Mouse (Mus musculus): ENCODE measurements at regions not wholly inside any gene's neighbourhood (a gene's known extent, or its start where the extent isn't known, plus 50 kb on each side); places are given as distances from the start of the nearest gene placed in this dataset.

DNA sequence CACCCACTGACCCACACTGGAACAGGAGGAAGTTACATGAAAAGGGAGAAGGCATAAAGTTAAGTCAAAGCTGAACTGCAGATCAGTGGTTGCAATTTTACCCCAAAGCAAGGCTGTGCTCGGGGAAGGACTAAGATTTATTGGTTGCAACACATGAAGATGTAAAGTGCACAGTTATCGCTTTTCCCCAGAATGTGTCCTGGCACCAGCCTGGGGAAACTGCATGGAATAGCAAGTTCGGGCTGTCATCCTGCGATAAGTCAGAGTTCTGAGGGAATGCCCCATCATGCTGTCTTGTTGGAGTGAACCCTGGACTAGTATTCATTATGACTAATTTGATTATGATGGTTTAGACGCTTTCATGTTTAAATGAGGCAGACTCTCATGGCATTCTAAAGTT lies 128.5 kb upstream of the Adgrl2 start:
- ATAC-seq (ENCODE audit: insufficient read depth): no peak
- 65% methylated on average over 5 of the region's 5 CpGs for WGBS (ENCODE audit: insufficient replicate concordance)
- Histone ChIP-seq H3K36me3 (replicated peaks) (no peaks in the 10 kb centered on the region), H3K4me2 (no peak overlapping the region), H3K9me3 (replicated peaks) (no peaks in the 10 kb centered on the region), H3K27ac (replicated peaks) (no peak overlapping the region), H3K9ac (no peak overlapping the region), H3K4me1 (replicated peaks) (no peaks in the 10 kb centered on the region), H3K4me3 (replicated peaks) (no peak overlapping the region), H3K27me3 (no peaks in the 10 kb centered on the region)

DNA sequence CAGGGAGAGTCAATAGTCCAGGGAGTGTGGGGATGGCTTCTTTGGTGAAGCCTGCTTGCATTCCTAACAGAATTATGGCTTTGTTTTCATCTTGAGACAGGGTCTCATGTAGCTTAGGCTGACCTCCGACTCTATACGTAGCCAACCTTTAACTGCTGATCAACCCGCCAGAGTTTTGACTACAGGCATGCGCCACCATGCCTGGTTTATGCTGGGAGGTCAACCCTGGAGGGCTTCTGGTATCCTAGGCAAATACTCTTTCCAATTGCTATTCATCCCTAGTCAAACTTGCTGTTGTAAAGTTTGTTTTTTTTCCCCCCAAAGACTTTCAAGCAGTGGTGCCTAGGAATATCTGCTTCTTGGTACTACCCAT lies 127.3 kb upstream of the Adgrl2 start:
- Histone ChIP-seq H3K4me2 (no peak overlapping the region), H3K4me3 (replicated peaks) (no peak overlapping the region), H3K4me1 (replicated peaks) (no peaks in the 10 kb centered on the region), H3K36me3 (replicated peaks) (no peaks in the 10 kb centered on the region), H3K27me3 (no peaks in the 10 kb centered on the region), H3K27ac (replicated peaks) (no peak overlapping the region), H3K9ac (no peak overlapping the region), H3K9me3 (replicated peaks) (no peaks in the 10 kb centered on the region)
- 64% methylated on average over 4 of the region's 4 CpGs for WGBS (ENCODE audit: insufficient replicate concordance)
- ATAC-seq (ENCODE audit: insufficient read depth): no peak

DNA sequence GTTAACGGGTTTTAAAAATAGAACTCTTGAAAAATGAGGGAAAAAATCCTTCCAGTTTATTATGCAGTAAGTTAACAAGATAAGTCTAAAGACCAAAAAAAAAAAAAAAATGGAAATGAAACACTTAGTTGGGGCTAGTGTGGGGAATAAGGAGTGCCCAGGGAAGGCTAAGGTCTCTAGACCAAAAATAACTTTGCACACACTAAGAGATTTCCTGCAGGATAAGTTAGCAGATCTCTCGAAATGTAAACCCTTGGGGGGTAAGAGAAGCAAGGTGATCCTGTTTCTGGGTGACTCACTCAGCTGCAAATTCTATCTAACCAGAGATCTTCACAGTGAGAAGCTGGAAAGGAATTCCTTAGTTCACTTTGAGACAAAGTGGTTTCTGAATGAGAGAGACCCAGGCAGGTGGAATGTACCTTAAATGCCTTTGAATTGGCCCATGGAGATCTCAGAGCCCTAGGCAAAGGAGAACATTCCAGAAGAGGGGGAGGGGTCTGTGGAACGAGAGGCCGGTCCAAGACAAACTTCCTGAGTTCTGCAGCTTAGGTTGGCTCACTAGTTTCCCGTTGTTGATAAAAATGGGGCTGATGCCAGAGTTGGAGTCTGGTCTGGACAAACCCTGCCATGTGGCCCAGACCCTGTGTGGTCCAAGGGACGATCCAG lies 126.8 kb upstream of the Adgrl2 start:
- 0 out of 2 replicates have a peak, but pooled peaks cover under 1% of the 10 kb centered on the region for H3K4me1 ChIP-seq (replicated peaks)
- H3K9me3 ChIP-seq (replicated peaks): no peaks in the 10 kb centered on the region
- no peak overlapping the region for H3K9ac ChIP-seq
- WGBS (ENCODE audit: insufficient replicate concordance): 38% methylated on average over 6 of the region's 6 CpGs
- no peak overlapping the region for H3K4me3 ChIP-seq (replicated peaks)
- no peaks in the 10 kb centered on the region for H3K36me3 ChIP-seq (replicated peaks)
- H3K27ac ChIP-seq (replicated peaks): no peak overlapping the region
- no peaks in the 10 kb centered on the region for H3K27me3 ChIP-seq
- ATAC-seq (ENCODE audit: insufficient read depth): no peak
- H3K4me2 ChIP-seq: no peak overlapping the region

DNA sequence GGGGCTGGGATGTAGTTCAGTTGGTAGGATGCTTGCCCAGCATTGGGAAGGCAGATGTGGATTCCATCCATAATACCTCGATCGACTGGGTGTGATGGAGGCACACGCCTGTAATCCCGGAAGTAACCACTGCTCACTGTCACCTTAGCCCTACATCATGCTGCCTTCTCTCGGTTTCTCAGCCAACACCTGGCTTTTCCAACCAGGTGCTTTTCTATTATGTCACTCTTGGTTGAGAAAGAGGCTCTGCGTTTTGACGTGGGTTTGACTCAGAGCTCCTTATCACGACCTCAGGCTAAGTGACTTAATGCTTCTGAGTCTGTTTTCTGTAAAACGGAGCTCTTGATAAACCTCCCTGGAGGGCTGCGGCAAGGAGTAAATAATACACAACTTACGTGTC lies 126.2 kb upstream of the Adgrl2 start:
- H3K9ac ChIP-seq: no peak overlapping the region
- no peak overlapping the region for H3K27ac ChIP-seq (replicated peaks)
- H3K9me3 ChIP-seq (replicated peaks): no peaks in the 10 kb centered on the region
- no peak overlapping the region for H3K4me3 ChIP-seq (replicated peaks)
- WGBS (ENCODE audit: insufficient replicate concordance): 63% methylated on average over 11 of the region's 11 CpGs
- 0 out of 2 replicates have a peak, but pooled peaks cover 5% of the 10 kb centered on the region for H3K4me1 ChIP-seq (replicated peaks)
- no peak for ATAC-seq (ENCODE audit: insufficient read depth)
- no peaks in the 10 kb centered on the region for H3K27me3 ChIP-seq
- H3K4me2 ChIP-seq: no peak overlapping the region
- no peaks in the 10 kb centered on the region for H3K36me3 ChIP-seq (replicated peaks)

DNA sequence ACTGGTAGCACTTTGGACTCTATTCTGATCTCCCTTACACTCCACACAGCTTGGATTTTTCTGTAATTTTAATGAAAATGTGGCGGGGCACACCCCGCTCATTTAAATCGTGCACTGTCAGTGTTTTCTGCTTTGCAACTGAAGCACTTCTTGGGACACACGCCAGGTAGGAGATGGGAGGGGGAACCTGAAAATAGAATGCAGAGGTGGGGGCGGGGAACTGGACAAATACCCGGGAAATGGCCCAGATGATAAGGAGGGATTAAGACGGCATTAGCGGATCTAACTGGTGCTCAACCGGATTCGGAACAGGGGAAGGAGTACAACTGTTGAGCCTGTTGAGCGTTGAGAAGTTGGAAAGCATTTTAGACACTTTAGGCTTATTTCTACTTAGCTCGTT lies 125.5 kb upstream of the Adgrl2 start:
- 67% methylated on average over 12 of the region's 12 CpGs for WGBS (ENCODE audit: insufficient replicate concordance)
- Histone ChIP-seq H3K36me3 (replicated peaks) (no peaks in the 10 kb centered on the region), H3K4me3 (replicated peaks) (no peak overlapping the region), H3K4me2 (no peak overlapping the region), H3K27ac (replicated peaks) (no peak overlapping the region), H3K27me3 (no peaks in the 10 kb centered on the region), H3K4me1 (replicated peaks) (0 out of 2 replicates have a peak, but pooled peaks cover 9% of the 10 kb centered on the region), H3K9me3 (replicated peaks) (no peaks in the 10 kb centered on the region), H3K9ac (no peak overlapping the region)
- ATAC-seq (ENCODE audit: insufficient read depth): no peak

DNA sequence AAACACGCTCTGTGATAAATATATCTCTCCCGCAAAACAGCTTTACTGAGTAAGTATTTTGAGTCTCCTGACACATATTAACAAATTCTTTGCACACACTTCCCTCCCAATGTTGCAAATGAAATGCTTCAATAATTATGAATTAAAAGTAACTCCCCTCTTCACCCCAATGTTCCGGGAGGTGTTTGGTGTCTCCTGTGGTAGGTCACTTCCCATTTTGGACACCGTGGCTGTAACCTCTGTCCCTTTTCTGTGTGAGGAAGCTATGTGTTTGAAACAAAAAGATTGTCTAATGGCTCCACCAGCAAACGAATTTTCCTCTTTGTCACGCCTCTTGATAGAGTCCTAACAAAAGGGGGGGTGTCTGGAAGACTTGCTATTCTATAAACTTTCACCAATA lies 122.5 kb upstream of the Adgrl2 start:
- no peak for ATAC-seq (ENCODE audit: insufficient read depth)
- H3K9me3 ChIP-seq (replicated peaks): no peaks in the 10 kb centered on the region
- H3K27ac ChIP-seq (replicated peaks): no peak overlapping the region
- no peak overlapping the region for H3K4me3 ChIP-seq (replicated peaks)
- 0 out of 2 replicates have a peak, but pooled peaks cover 9% of the 10 kb centered on the region for H3K4me1 ChIP-seq (replicated peaks)
- H3K27me3 ChIP-seq: no peaks in the 10 kb centered on the region
- H3K36me3 ChIP-seq (replicated peaks): no peaks in the 10 kb centered on the region
- no peak overlapping the region for H3K4me2 ChIP-seq
- no peak overlapping the region for H3K9ac ChIP-seq
- WGBS (ENCODE audit: insufficient replicate concordance): 49% methylated on average over 6 of the region's 6 CpGs

DNA sequence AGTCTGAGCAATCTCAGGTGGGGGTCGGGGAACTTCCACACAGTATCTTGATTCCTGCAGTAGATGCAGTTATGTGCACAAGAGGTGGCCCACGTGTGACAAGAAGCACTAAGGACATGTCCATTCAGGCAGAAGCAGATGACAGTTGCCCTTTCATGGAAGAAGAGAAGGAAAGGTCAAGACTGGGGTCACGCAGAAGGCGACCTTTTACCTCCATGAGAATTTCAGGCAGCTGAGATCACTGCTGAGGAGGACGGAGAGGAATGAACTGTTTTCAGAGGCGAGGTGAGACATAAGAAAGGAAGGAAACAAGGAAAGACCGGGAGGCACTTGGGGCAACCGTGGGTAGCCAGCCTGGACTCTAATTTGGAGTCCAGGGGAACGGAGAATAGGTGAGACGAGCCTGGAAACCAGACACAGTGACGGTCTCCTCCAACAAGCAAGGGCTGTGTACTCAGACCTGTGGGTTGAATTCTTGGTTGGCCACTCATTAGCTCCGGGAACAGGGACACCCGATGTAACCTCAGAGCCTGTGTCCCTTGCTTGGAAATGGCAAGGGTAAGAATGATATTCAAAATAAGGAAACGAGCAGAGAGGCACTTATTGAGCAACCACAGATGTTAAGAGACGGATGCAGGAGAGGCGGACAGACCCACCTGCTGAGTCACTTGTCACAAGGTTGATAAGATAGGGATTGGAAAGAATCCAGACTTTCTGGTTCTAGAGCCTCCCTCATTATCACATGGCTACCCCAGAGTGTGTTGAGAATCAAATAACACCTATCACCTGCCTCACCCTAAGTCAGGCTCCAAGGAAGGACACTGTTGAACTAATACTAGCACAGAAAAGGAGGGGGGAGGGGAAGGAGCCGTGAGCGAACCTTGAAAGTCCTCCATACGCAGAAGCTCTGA lies 121.4 kb upstream of the Adgrl2 start:
- Histone ChIP-seq H3K4me3 (replicated peaks) (no peak overlapping the region), H3K36me3 (replicated peaks) (no peaks in the 10 kb centered on the region), H3K4me2 (no peak overlapping the region), H3K9me3 (replicated peaks) (no peaks in the 10 kb centered on the region), H3K9ac (no peak overlapping the region), H3K4me1 (replicated peaks) (0 out of 2 replicates have a peak, but pooled peaks cover 9% of the 10 kb centered on the region), H3K27ac (replicated peaks) (no peak overlapping the region), H3K27me3 (no peaks in the 10 kb centered on the region)
- no peak for ATAC-seq (ENCODE audit: insufficient read depth)
- 40% methylated on average over 19 of the region's 19 CpGs for WGBS (ENCODE audit: insufficient replicate concordance)

DNA sequence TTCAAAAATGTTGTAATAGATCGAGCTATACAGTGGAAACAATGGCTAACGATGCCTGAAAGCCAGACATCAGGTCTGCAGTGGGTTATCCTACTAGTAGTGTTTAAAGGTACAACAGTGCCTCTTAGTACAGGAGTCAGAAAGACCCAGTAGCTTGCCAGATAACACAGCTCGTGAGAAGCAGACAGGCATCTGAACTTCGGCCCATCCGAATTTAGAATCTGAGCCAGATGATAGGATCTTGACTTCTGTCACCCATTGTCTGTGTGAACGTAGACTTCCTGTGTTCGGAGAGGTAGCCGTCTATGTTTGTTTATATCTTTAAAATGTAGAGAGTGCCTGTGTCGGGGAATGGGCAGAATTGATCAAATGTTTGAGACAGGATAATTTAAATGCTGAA lies 120.5 kb upstream of the Adgrl2 start:
- no peak overlapping the region for H3K27ac ChIP-seq (replicated peaks)
- 29% methylated on average over 9 of the region's 9 CpGs for WGBS (ENCODE audit: insufficient replicate concordance)
- no peaks in the 10 kb centered on the region for H3K36me3 ChIP-seq (replicated peaks)
- H3K27me3 ChIP-seq: no peaks in the 10 kb centered on the region
- no peaks in the 10 kb centered on the region for H3K9me3 ChIP-seq (replicated peaks)
- H3K4me1 ChIP-seq (replicated peaks): 0 out of 2 replicates have a peak, but pooled peaks cover 9% of the 10 kb centered on the region
- no peak overlapping the region for H3K4me3 ChIP-seq (replicated peaks)
- no peak overlapping the region for H3K9ac ChIP-seq
- ATAC-seq (ENCODE audit: insufficient read depth): no peak
- H3K4me2 ChIP-seq: no peak overlapping the region

DNA sequence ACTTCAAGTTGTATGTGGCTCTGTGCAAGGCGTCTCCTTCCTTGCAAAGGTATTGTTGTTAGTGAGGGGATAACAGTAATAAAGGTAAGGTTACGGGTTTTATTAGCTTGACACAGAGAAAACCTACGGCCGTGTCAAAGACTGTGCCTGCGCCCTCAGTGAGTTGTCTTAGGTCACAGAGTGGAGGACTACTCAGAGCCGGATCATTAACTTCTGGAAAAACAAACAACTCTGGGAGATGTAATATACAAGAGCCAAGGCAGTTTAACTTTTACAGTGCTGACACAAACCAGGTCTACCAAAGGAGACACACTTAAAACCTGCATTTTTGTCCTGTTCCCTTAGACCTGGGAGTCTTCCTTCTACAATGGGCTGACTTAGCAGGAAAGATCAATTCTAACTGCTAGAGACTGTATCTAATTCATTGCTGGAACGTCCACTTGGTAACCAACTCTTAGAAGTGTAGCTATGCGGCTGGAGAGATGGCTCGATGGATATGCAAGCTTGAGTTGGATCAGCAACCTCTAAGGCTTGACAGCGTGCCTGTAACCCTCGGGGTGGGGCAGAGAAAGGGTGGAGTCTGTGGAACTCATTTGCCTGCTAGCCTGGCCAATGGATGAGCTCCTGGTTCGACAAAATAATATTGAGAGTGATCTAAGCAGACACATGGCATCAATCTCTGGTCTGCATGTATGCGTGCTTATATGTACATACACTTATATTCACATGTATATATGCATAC lies 115.5 kb upstream of the Adgrl2 start:
- H3K9me3 ChIP-seq (replicated peaks): no peaks in the 10 kb centered on the region
- no peaks in the 10 kb centered on the region for H3K36me3 ChIP-seq (replicated peaks)
- H3K27me3 ChIP-seq: no peaks in the 10 kb centered on the region
- H3K27ac ChIP-seq (replicated peaks): no peak overlapping the region
- H3K4me3 ChIP-seq (replicated peaks): no peak overlapping the region
- no peaks in the 10 kb centered on the region for H3K4me1 ChIP-seq (replicated peaks)
- H3K4me2 ChIP-seq: no peak overlapping the region
- no peak for ATAC-seq (ENCODE audit: insufficient read depth)
- no peak overlapping the region for H3K9ac ChIP-seq
- WGBS (ENCODE audit: insufficient replicate concordance): 65% methylated on average over 13 of the region's 13 CpGs

DNA sequence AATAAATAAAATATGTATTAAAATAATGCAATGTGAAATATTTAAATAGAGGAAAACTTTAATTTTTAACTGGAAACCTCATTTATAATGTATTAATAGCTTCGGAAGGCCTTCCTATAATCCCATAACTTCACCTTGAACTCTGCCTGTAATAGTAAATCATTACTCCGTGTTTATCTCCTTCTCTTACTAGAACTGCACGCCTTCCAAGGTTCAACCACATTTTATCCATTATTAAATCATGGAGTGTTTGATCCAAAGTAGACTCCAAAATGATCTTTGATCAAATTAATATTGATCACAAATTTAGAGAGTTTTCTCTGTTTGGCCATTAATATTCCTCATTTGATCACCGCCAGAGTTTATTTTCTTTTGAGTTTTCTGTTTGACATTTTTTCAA lies 114.8 kb upstream of the Adgrl2 start:
- no peaks in the 10 kb centered on the region for H3K4me1 ChIP-seq (replicated peaks)
- no peak overlapping the region for H3K4me3 ChIP-seq (replicated peaks)
- no peak overlapping the region for H3K9ac ChIP-seq
- no peaks in the 10 kb centered on the region for H3K27me3 ChIP-seq
- H3K27ac ChIP-seq (replicated peaks): no peak overlapping the region
- WGBS (ENCODE audit: insufficient replicate concordance): 70% methylated on average over 4 of the region's 4 CpGs
- ATAC-seq (ENCODE audit: insufficient read depth): no peak
- no peaks in the 10 kb centered on the region for H3K9me3 ChIP-seq (replicated peaks)
- no peak overlapping the region for H3K4me2 ChIP-seq
- H3K36me3 ChIP-seq (replicated peaks): no peaks in the 10 kb centered on the region

DNA sequence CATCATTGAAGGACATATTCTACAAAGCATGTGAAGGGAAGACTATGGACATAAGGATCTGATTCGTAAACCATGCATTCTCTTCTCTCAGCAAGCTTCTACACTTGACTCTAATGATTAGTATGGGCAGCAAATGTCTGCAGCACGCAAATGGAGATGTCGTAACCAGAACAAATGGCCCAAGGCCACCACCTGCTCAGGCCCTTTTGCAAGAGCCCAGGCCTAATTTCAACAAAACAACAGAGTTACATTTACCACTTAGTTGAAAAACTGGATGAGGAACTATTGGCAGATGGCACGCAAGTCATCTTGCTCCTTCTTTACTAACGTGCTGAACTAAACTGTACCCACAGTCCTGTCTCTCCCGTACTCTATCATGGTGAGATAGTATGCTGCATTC lies 113.7 kb upstream of the Adgrl2 start:
- Histone ChIP-seq H3K9me3 (replicated peaks) (no peaks in the 10 kb centered on the region), H3K27ac (replicated peaks) (0 out of 2 replicates have a peak overlapping the region, but pooled peaks have one; percentile 14), H3K4me1 (replicated peaks) (no peaks in the 10 kb centered on the region), H3K4me2 (no peak overlapping the region), H3K36me3 (replicated peaks) (no peaks in the 10 kb centered on the region), H3K27me3 (no peaks in the 10 kb centered on the region), H3K4me3 (replicated peaks) (no peak overlapping the region), H3K9ac (no peak overlapping the region)
- no peak for ATAC-seq (ENCODE audit: insufficient read depth)
- 60% methylated on average over 6 of the region's 6 CpGs for WGBS (ENCODE audit: insufficient replicate concordance)
